Mouse (Mus musculus): Measurements from ENCODE around the gene B4galt5. TPM values are rescaled to one million over a fixed set of nuclear protein-coding genes. Genes with fewer than 3 reads are reported as not detected.
A peak's percentile ranks its signal among the peaks of the same experiment; 100 is the strongest.

Gene B4galt5
- total RNA-seq, 2 experiments from 2014 or later, result 14.6 to 24.2 TPM

- ATAC-seq (replicated peaks; ENCODE audit: poor library complexity), result no peak
These were observed 14.7 kb downstream of the B4galt5 start for GRCm38 (mm10) chr2:167334312-167334711.

- ATAC-seq (replicated peaks; ENCODE audit: poor library complexity), result no peak
These were observed 15.5 kb downstream of the B4galt5 start for GRCm38 (mm10) chr2:167333450-167333849.

- no peak for ATAC-seq (replicated peaks; ENCODE audit: poor library complexity)
These were observed 16.5 kb downstream of the B4galt5 start for GRCm38 (mm10) chr2:167332336-167332987.

GRCm38 (mm10) chr2:167331432-167331921, 17.5 kb downstream of the B4galt5 start:
- ATAC-seq (replicated peaks; ENCODE audit: poor library complexity), result no peak

GRCm38 (mm10) chr2:167330581-167330980, 18.4 kb downstream of the B4galt5 start:
- no peak for ATAC-seq (replicated peaks; ENCODE audit: poor library complexity)

GRCm38 (mm10) chr2:167329478-167330262, 19.3 kb downstream of the B4galt5 start:
- ATAC-seq (replicated peaks; ENCODE audit: poor library complexity), result no peak

GRCm38 (mm10) chr2:167328340-167328739, 20.6 kb downstream of the B4galt5 start:
- no peak for ATAC-seq (replicated peaks; ENCODE audit: poor library complexity)

- ATAC-seq (replicated peaks; ENCODE audit: poor library complexity), result no peak
These were observed 22.4 kb downstream of the B4galt5 start for GRCm38 (mm10) chr2:167326582-167326981.

GRCm38 (mm10) chr2:167324151-167324930, 24.6 kb downstream of the B4galt5 start:
- ATAC-seq (replicated peaks; ENCODE audit: poor library complexity), result no peak

GRCm38 (mm10) chr2:167323116-167323515, 25.9 kb downstream of the B4galt5 start:
- ATAC-seq (replicated peaks; ENCODE audit: poor library complexity), result no peak

GRCm38 (mm10) chr2:167321372-167321771, 27.6 kb downstream of the B4galt5 start:
- ATAC-seq (replicated peaks; ENCODE audit: poor library complexity), result no peak

GRCm38 (mm10) chr2:167318981-167319380, 30.0 kb downstream of the B4galt5 start:
- ATAC-seq (replicated peaks; ENCODE audit: poor library complexity), result peak; percentile 95

GRCm38 (mm10) chr2:167316724-167317187, 32.2 kb downstream of the B4galt5 start:
- no peak for ATAC-seq (replicated peaks; ENCODE audit: poor library complexity)

- ATAC-seq (replicated peaks; ENCODE audit: poor library complexity), result no peak
These were observed 34.5 kb downstream of the B4galt5 start for GRCm38 (mm10) chr2:167314491-167314890.

GRCm38 (mm10) chr2:167313501-167314326, 35.3 kb downstream of the B4galt5 start:
- ATAC-seq (replicated peaks; ENCODE audit: poor library complexity), result peak; percentile 87

- no peak for ATAC-seq (replicated peaks; ENCODE audit: poor library complexity)
These were observed 38.9 kb downstream of the B4galt5 start for GRCm38 (mm10) chr2:167310121-167310520.

- ATAC-seq (replicated peaks; ENCODE audit: poor library complexity), result no peak
These were observed 39.7 kb downstream of the B4galt5 start for GRCm38 (mm10) chr2:167309286-167309685.

GRCm38 (mm10) chr2:167307716-167308115, 41.3 kb downstream of the B4galt5 start:
- no peak for ATAC-seq (replicated peaks; ENCODE audit: poor library complexity)

GRCm38 (mm10) chr2:167306626-167307541, 42.1 kb downstream of the B4galt5 start:
- no peak for ATAC-seq (replicated peaks; ENCODE audit: poor library complexity)

Measured in megakaryocyte progenitor cell, adult 5-6 weeks (primary cell).